Mouse (Mus musculus) limb, embryonic 14.5 days (tissue): ENCODE measurements around the gene Ephb1. TPM values are rescaled to one million over a fixed set of nuclear protein-coding genes. Genes with fewer than 3 reads are reported as not detected.

Experiments used
- ATAC-seq: fragments of 200-750 bp; cut with Nextera tagmentation; 2 replicates; pipeline ENCODE4 v1.8.0; 2017; ENCODE audit warnings: low read depth, moderate number of reproducible peaks, moderate TSS enrichment; ENCODE audit not compliant: low FRiP score
- DNase-seq: peaks from one replicate; pipeline ENCODE4 v3.0.0-alpha.2; 2015; ENCODE audit warnings: low spot score
- H3K27ac ChIP-seq: fragments of 300-500 bp; sonication (generic); replicated peaks from 2 replicates; pipeline ENCODE4 v1.5.1; 2014; ENCODE audit warnings: low read depth, mild to moderate bottlenecking, low read length, moderate library complexity, mixed read lengths
- H3K27me3 ChIP-seq: fragments of 300-500 bp; sonication (generic); 2 replicates; pipeline ENCODE4 v1.6.1; 2014; ENCODE audit warnings: low read length, mixed read lengths; ENCODE audit not compliant: control insufficient read depth, insufficient read depth
- H3K36me3 ChIP-seq: fragments of 300-500 bp; sonication (generic); 2 replicates; pipeline ENCODE4 v1.6.1; 2014; ENCODE audit warnings: mild to moderate bottlenecking, low read length, moderate library complexity, mixed read lengths; ENCODE audit not compliant: control insufficient read depth, insufficient read depth
- H3K4me1 ChIP-seq: fragments of 300-500 bp; sonication (generic); 2 replicates; pipeline ENCODE4 v1.6.1; 2014; ENCODE audit warnings: antibody characterized with exemption, low read length, mixed read lengths; ENCODE audit not compliant: control insufficient read depth, insufficient read depth
- H3K4me2 ChIP-seq: fragments of 300-500 bp; sonication (generic); replicated peaks from 2 replicates; pipeline ENCODE4 v1.6.1; 2014; ENCODE audit warnings: low read depth, mild to moderate bottlenecking, low read length, moderate library complexity; ENCODE audit not compliant: severe bottlenecking
- H3K4me3 ChIP-seq: fragments of 300-500 bp; sonication (generic); replicated peaks from 2 replicates; pipeline ENCODE4 v1.5.1; 2014; ENCODE audit warnings: low read length
- H3K9ac ChIP-seq: fragments of 300-500 bp; sonication (generic); 2 replicates; pipeline ENCODE4 v1.6.1; 2014; ENCODE audit warnings: mild to moderate bottlenecking, low read depth, low read length, moderate library complexity; ENCODE audit not compliant: severe bottlenecking
- H3K9me3 ChIP-seq: fragments of 300-500 bp; sonication (generic); 2 replicates; pipeline ENCODE4 v1.6.1; 2016; ENCODE audit warnings: low read length; ENCODE audit not compliant: control insufficient read depth
- POLR2A ChIP-seq: fragments of 200-500 bp; IDR thresholded peaks from 2 replicates; pipeline ENCODE4 v1.8.0; 2012; ENCODE audit warnings: inconsistent platforms, mild to moderate bottlenecking, moderate library complexity, borderline replicate concordance; ENCODE audit not compliant: insufficient read depth, insufficient read length; ENCODE audit errors: extremely low read depth
- WGBS: fragments of 180-500 bp; shearing (Covaris S2); extraction: QIAGEN DNeasy Blood & Tissue Kit; methylation state at CpG from one replicate; pipeline ENCODE4 v1.1.7; 2014; 5-methylcytosine and 5-hydroxymethylcytosine counted together
- polyA plus RNA-seq, 2 experiments: library from polyadenylated mRNA; depleted of rRNA in 1 of 2; stranded (reverse) in 1 of 2; unstranded in 1 of 2; fragments of >200 nt; fragmentation: Nextera tagmentation in 1 of 2; extraction: Ambion mirVana in 1 of 2; gene quantifications; 2 replicates each; pipeline versions ENCODE4 v1.2.1 to v1.2.3; 2012 to 2014

Ephb1 gene
- polyA plus RNA-seq, 2 experiments: 4.1 TPM

GRCm38 (mm10) chr9:102169706-102170105 is 184.8 kb downstream of the Ephb1 start:
- 49% methylated on average over 7 of the region's 7 CpGs for WGBS

GRCm38 (mm10) chr9:102155876-102156275 is 198.6 kb downstream of the Ephb1 start:
- DNase-seq (no peak), ATAC-seq (no peak)
- H3K27me3 ChIP-seq: no peaks in the 10 kb centered on the region
- 67% methylated on average over 3 of the region's 3 CpGs for WGBS
- TF ChIP-seq POLR2A: no peak
- no peak overlapping the region for H3K4me2 ChIP-seq
- no peak overlapping the region for H3K4me3 ChIP-seq
- no peak overlapping the region for H3K27ac ChIP-seq
- H3K9ac ChIP-seq: no peak overlapping the region
- no peaks in the 10 kb centered on the region for H3K4me1 ChIP-seq
- H3K36me3 ChIP-seq: no peaks in the 10 kb centered on the region
- H3K9me3 ChIP-seq: no peaks in the 10 kb centered on the region

More at GRCm38 (mm10) chr9:102169706-102170105, 184.8 kb downstream of the Ephb1 start:
- Histone ChIP-seq H3K27ac (no peak overlapping the region), H3K36me3 (no peaks in the 10 kb centered on the region), H3K4me2 (no peak overlapping the region), H3K9ac (no peak overlapping the region), H3K4me1 (no peaks in the 10 kb centered on the region), H3K4me3 (no peak overlapping the region), H3K27me3 (no peaks in the 10 kb centered on the region), H3K9me3 (no peaks in the 10 kb centered on the region)
- ATAC-seq: no peak
- TF ChIP-seq POLR2A: no peak
- no peak for DNase-seq

- H3K27me3 ChIP-seq: no peaks in the 10 kb centered on the region
- H3K4me1 ChIP-seq: no peaks in the 10 kb centered on the region
- no peak for TF ChIP-seq POLR2A
- no peaks in the 10 kb centered on the region for H3K36me3 ChIP-seq
- no peaks in the 10 kb centered on the region for H3K9me3 ChIP-seq
- H3K27ac ChIP-seq: no peak overlapping the region
- DNase-seq (no peak), ATAC-seq (no peak)
- 88% methylated on average over 4 of the region's 4 CpGs for WGBS
- H3K4me3 ChIP-seq: no peak overlapping the region
- no peak overlapping the region for H3K4me2 ChIP-seq
- H3K9ac ChIP-seq: no peak overlapping the region
Observed at GRCm38 (mm10) chr9:102139181-102139580, 215.3 kb downstream of the Ephb1 start.

GRCm38 (mm10) chr9:102138671-102139070 is 215.8 kb downstream of the Ephb1 start:
- DNase-seq (no peak), ATAC-seq (no peak)
- H3K9me3 ChIP-seq: no peaks in the 10 kb centered on the region
- WGBS: 90% methylated on average over 7 of the region's 7 CpGs
- no peak overlapping the region for H3K9ac ChIP-seq
- H3K36me3 ChIP-seq: no peaks in the 10 kb centered on the region
- no peaks in the 10 kb centered on the region for H3K27me3 ChIP-seq
- H3K4me3 ChIP-seq: no peak overlapping the region
- no peak overlapping the region for H3K4me2 ChIP-seq
- no peak for TF ChIP-seq POLR2A
- no peak overlapping the region for H3K27ac ChIP-seq
- no peaks in the 10 kb centered on the region for H3K4me1 ChIP-seq

- Histone ChIP-seq H3K4me3 (no peak overlapping the region), H3K9me3 (no peaks in the 10 kb centered on the region), H3K36me3 (no peaks in the 10 kb centered on the region), H3K27ac (no peak overlapping the region), H3K4me2 (no peak overlapping the region), H3K9ac (no peak overlapping the region), H3K4me1 (no peaks in the 10 kb centered on the region), H3K27me3 (no peaks in the 10 kb centered on the region)
- no peak for DNase-seq
- no peak for TF ChIP-seq POLR2A
- ATAC-seq: no peak
Observed at GRCm38 (mm10) chr9:102138187-102138586, 216.3 kb downstream of the Ephb1 start.

GRCm38 (mm10) chr9:102130506-102130905 is 224.0 kb downstream of the Ephb1 start:
- no peak for TF ChIP-seq POLR2A
- Histone ChIP-seq H3K27me3 (no peaks in the 10 kb centered on the region), H3K27ac (no peak overlapping the region), H3K4me1 (no peaks in the 10 kb centered on the region), H3K9me3 (no peaks in the 10 kb centered on the region), H3K4me2 (no peak overlapping the region), H3K4me3 (no peak overlapping the region), H3K36me3 (no peaks in the 10 kb centered on the region), H3K9ac (no peak overlapping the region)
- no peak for DNase-seq
- ATAC-seq: no peak
